Mouse (Mus musculus) CD4-positive, CD25-positive, alpha-beta regulatory T cell, adult 2 months (primary cell): ENCODE data around the gene Trim45.

Source experiments
- DNase-seq: peaks from one replicate; pipeline ENCODE4 v3.0.0-alpha.2; 2012; ENCODE audit warnings: low read depth, low spot score

The Trim45 gene

GRCm38 (mm10) chr3:100921825-100922505 lies at the start of gene Trim45:
Trim45 (plus strand) TSS chr3:100922202.
- DNase-seq = peak; percentile 99

GRCm38 (mm10) chr3:100877057-100877456 lies 44.9 kb upstream of the Trim45 start:
- no peak for DNase-seq

- DNase-seq = no peak
Observed at GRCm38 (mm10) chr3:100881403-100881802, 40.6 kb upstream of the Trim45 start.

GRCm38 (mm10) chr3:100881843-100882634 lies 40.0 kb upstream of the Trim45 start:
- DNase-seq = no peak

GRCm38 (mm10) chr3:100889234-100889633 lies 32.8 kb upstream of the Trim45 start:
- DNase-seq = no peak

GRCm38 (mm10) chr3:100890406-100890805 lies 31.6 kb upstream of the Trim45 start:
- DNase-seq = no peak

GRCm38 (mm10) chr3:100892383-100893335 lies 29.3 kb upstream of the Trim45 start:
- DNase-seq = no peak

GRCm38 (mm10) chr3:100895500-100895899 lies 26.5 kb upstream of the Trim45 start:
- DNase-seq = no peak

GRCm38 (mm10) chr3:100906128-100906527 lies 15.9 kb upstream of the Trim45 start:
- DNase-seq = no peak

- DNase-seq = peak; percentile 40
Observed at GRCm38 (mm10) chr3:100906916-100907315, 15.1 kb upstream of the Trim45 start.

- DNase-seq = no peak
Observed at GRCm38 (mm10) chr3:100908594-100908993, 13.4 kb upstream of the Trim45 start.

GRCm38 (mm10) chr3:100910621-100911020 lies 11.4 kb upstream of the Trim45 start:
- DNase-seq = no peak

GRCm38 (mm10) chr3:100911026-100911425 lies 11.0 kb upstream of the Trim45 start:
- DNase-seq = no peak

- DNase-seq = no peak
Observed at GRCm38 (mm10) chr3:100911498-100912213, 10.3 kb upstream of the Trim45 start.

GRCm38 (mm10) chr3:100916844-100917243 lies 5.2 kb upstream of the Trim45 start:
- DNase-seq = peak; percentile 81

- peak; percentile 35 for DNase-seq
Observed at GRCm38 (mm10) chr3:100920611-100921140, 1.3 kb upstream of the Trim45 start.

- DNase-seq = no peak
Observed at GRCm38 (mm10) chr3:100922506-100923375, 739 bp downstream of the Trim45 start.

GRCm38 (mm10) chr3:100924065-100924732 lies 2.2 kb downstream of the Trim45 start:
- DNase-seq = no peak

GRCm38 (mm10) chr3:100925176-100925575 lies 3.2 kb downstream of the Trim45 start:
- no peak for DNase-seq
